Mouse (Mus musculus): ENCODE measurements around the gene Ankrd49. TPM values are rescaled to one million over a fixed set of nuclear protein-coding genes. Genes with fewer than 3 reads are reported as not detected.
A peak's percentile ranks its signal among the peaks of the same experiment; 100 is the strongest.

Ankrd49 gene
- polyA plus RNA-seq, 1 experiment from 2014 or later = 33.4 TPM

- no peak for ATAC-seq (ENCODE audit: low FRiP score, low TSS enrichment)
- WGBS = 100% methylated on average over 1 of the region's 1 CpGs
- Histone ChIP-seq H3K4me1 (replicated peaks; ENCODE audit: control insufficient read depth, insufficient read depth) (no peaks in the 10 kb centered on the region), H3K9ac (ENCODE audit: low read length) (no peak overlapping the region), H3K4me2 (replicated peaks; ENCODE audit: low read depth) (no peak overlapping the region), H3K9me3 (ENCODE audit: control insufficient read depth, low read length) (no peaks in the 10 kb centered on the region), H3K27me3 (ENCODE audit: control insufficient read depth, insufficient read depth, low read length) (no peaks in the 10 kb centered on the region), H3K36me3 (ENCODE audit: control insufficient read depth, insufficient read depth, low read length) (peaks cover 15% of the 10 kb centered on the region), H3K27ac (replicated peaks) (no peak overlapping the region), H3K4me3 (ENCODE audit: low read depth, low read length) (no peak overlapping the region)
- DNase-seq (ENCODE audit: low spot score) = no peak
- TF ChIP-seq CTCF (IDR thresholded peaks at IDR 0.05; ENCODE audit: low read depth) (no peak), EP300 (optimal IDR thresholded peaks at IDR 0.05) (no peak)
Measured at GRCm38 (mm10) chr9:14806786-14807185, 22.1 kb upstream of the Ankrd49 start.

GRCm38 (mm10) chr9:14805714-14806113, 21.1 kb upstream of the Ankrd49 start:
- Histone ChIP-seq H3K9me3 (ENCODE audit: control insufficient read depth, low read length) (no peaks in the 10 kb centered on the region), H3K4me2 (replicated peaks; ENCODE audit: low read depth) (no peak overlapping the region), H3K27ac (replicated peaks) (no peak overlapping the region), H3K9ac (ENCODE audit: low read length) (no peak overlapping the region), H3K36me3 (ENCODE audit: control insufficient read depth, insufficient read depth, low read length) (peaks cover 15% of the 10 kb centered on the region), H3K4me1 (replicated peaks; ENCODE audit: control insufficient read depth, insufficient read depth) (no peaks in the 10 kb centered on the region), H3K4me3 (ENCODE audit: low read depth, low read length) (no peak overlapping the region), H3K27me3 (ENCODE audit: control insufficient read depth, insufficient read depth, low read length) (no peaks in the 10 kb centered on the region)
- DNase-seq (ENCODE audit: low spot score) = no peak
- 85% methylated on average over 2 of the region's 2 CpGs for WGBS
- TF ChIP-seq EP300 (optimal IDR thresholded peaks at IDR 0.05) = no peak
- no peak for TF ChIP-seq CTCF (IDR thresholded peaks at IDR 0.05; ENCODE audit: low read depth)
- ATAC-seq (ENCODE audit: low FRiP score, low TSS enrichment) = no peak

- Histone ChIP-seq H3K9ac (ENCODE audit: low read length) (no peak overlapping the region), H3K4me3 (ENCODE audit: low read depth, low read length) (no peak overlapping the region), H3K27me3 (ENCODE audit: control insufficient read depth, insufficient read depth, low read length) (no peaks in the 10 kb centered on the region), H3K27ac (replicated peaks) (no peak overlapping the region), H3K9me3 (ENCODE audit: control insufficient read depth, low read length) (no peaks in the 10 kb centered on the region), H3K4me1 (replicated peaks; ENCODE audit: control insufficient read depth, insufficient read depth) (no peaks in the 10 kb centered on the region), H3K36me3 (ENCODE audit: control insufficient read depth, insufficient read depth, low read length) (peaks cover 4% of the 10 kb centered on the region; the same call in 1 of the 2 replicates), H3K4me2 (replicated peaks; ENCODE audit: low read depth) (no peak overlapping the region)
- ATAC-seq (ENCODE audit: low FRiP score, low TSS enrichment) (no peak), DNase-seq (ENCODE audit: low spot score) (no peak)
- 91% methylated on average over 6 of the region's 6 CpGs for WGBS
- TF ChIP-seq CTCF (IDR thresholded peaks at IDR 0.05; ENCODE audit: low read depth) = no peak
- no peak for TF ChIP-seq EP300 (optimal IDR thresholded peaks at IDR 0.05)
Measured at GRCm38 (mm10) chr9:14787356-14787755, 2.7 kb upstream of the Ankrd49 start.

GRCm38 (mm10) chr9:14778341-14778740, 6.3 kb downstream of the Ankrd49 start:
- H3K4me1 ChIP-seq (replicated peaks; ENCODE audit: control insufficient read depth, insufficient read depth) = no peaks in the 10 kb centered on the region
- no peak overlapping the region for H3K4me2 ChIP-seq (replicated peaks; ENCODE audit: low read depth)
- H3K27ac ChIP-seq (replicated peaks) = no peak overlapping the region
- no peak for ATAC-seq (ENCODE audit: low FRiP score, low TSS enrichment)
- TF ChIP-seq CTCF (IDR thresholded peaks at IDR 0.05; ENCODE audit: low read depth) (no peak), EP300 (optimal IDR thresholded peaks at IDR 0.05) (no peak)
- peak; percentile 50 for DNase-seq (ENCODE audit: low spot score)
- no peak overlapping the region for H3K9ac ChIP-seq (ENCODE audit: low read length)
- H3K36me3 ChIP-seq (ENCODE audit: control insufficient read depth, insufficient read depth, low read length) = 0 out of 2 replicates have a peak, but pooled peaks cover 4% of the 10 kb centered on the region
- WGBS = 35% methylated on average over 13 of the region's 13 CpGs
- no peaks in the 10 kb centered on the region for H3K27me3 ChIP-seq (ENCODE audit: control insufficient read depth, insufficient read depth, low read length)
- no peak overlapping the region for H3K4me3 ChIP-seq (ENCODE audit: low read depth, low read length)
- no peaks in the 10 kb centered on the region for H3K9me3 ChIP-seq (ENCODE audit: control insufficient read depth, low read length)

GRCm38 (mm10) chr9:14773813-14774212, 10.8 kb downstream of the Ankrd49 start:
- H3K27me3 ChIP-seq (ENCODE audit: control insufficient read depth, insufficient read depth, low read length) = no peaks in the 10 kb centered on the region
- no peak overlapping the region for H3K4me3 ChIP-seq (ENCODE audit: low read depth, low read length)
- 33% methylated on average over 2 of the region's 2 CpGs for WGBS
- no peak overlapping the region for H3K4me2 ChIP-seq (replicated peaks; ENCODE audit: low read depth)
- H3K4me1 ChIP-seq (replicated peaks; ENCODE audit: control insufficient read depth, insufficient read depth) = 0 out of 2 replicates have a peak, but pooled peaks cover 2% of the 10 kb centered on the region
- no peak overlapping the region for H3K27ac ChIP-seq (replicated peaks)
- H3K9me3 ChIP-seq (ENCODE audit: control insufficient read depth, low read length) = no peaks in the 10 kb centered on the region
- TF ChIP-seq EP300 (optimal IDR thresholded peaks at IDR 0.05) (no peak), CTCF (IDR thresholded peaks at IDR 0.05; ENCODE audit: low read depth) (peak; percentile 68)
- ATAC-seq (ENCODE audit: low FRiP score, low TSS enrichment) = no peak
- H3K36me3 ChIP-seq (ENCODE audit: control insufficient read depth, insufficient read depth, low read length) = no peaks in the 10 kb centered on the region
- H3K9ac ChIP-seq (ENCODE audit: low read length) = no peak overlapping the region
- DNase-seq (ENCODE audit: low spot score) = no peak

GRCm38 (mm10) chr9:14772074-14772473, 12.6 kb downstream of the Ankrd49 start:
- H3K9me3 ChIP-seq (ENCODE audit: control insufficient read depth, low read length) = no peaks in the 10 kb centered on the region
- H3K4me2 ChIP-seq (replicated peaks; ENCODE audit: low read depth) = no peak overlapping the region
- no peaks in the 10 kb centered on the region for H3K27me3 ChIP-seq (ENCODE audit: control insufficient read depth, insufficient read depth, low read length)
- DNase-seq (ENCODE audit: low spot score) (no peak), ATAC-seq (ENCODE audit: low FRiP score, low TSS enrichment) (peak; percentile 84)
- H3K36me3 ChIP-seq (ENCODE audit: control insufficient read depth, insufficient read depth, low read length) = no peaks in the 10 kb centered on the region
- H3K27ac ChIP-seq (replicated peaks) = no peak overlapping the region
- 81% methylated on average over 2 of the region's 2 CpGs for WGBS
- H3K4me3 ChIP-seq (ENCODE audit: low read depth, low read length) = no peak overlapping the region
- no peak overlapping the region for H3K9ac ChIP-seq (ENCODE audit: low read length)
- 0 out of 2 replicates have a peak, but pooled peaks cover 2% of the 10 kb centered on the region for H3K4me1 ChIP-seq (replicated peaks; ENCODE audit: control insufficient read depth, insufficient read depth)
- no peak for TF ChIP-seq CTCF (IDR thresholded peaks at IDR 0.05; ENCODE audit: low read depth)
- TF ChIP-seq EP300 (optimal IDR thresholded peaks at IDR 0.05) = no peak
